Mouse (Mus musculus) spleen, postnatal 4 days (tissue): ENCODE data around the gene Acox3.

Experiments
- DNase-seq, 2 experiments: peaks; one replicate each; pipeline ENCODE4 v3.0.0; 2022; ENCODE audit warnings: low spot score in 2 of 2

Acox3 gene

GRCm38 (mm10) chr5:35610381-35610780 is 27.5 kb downstream of the Acox3 start:
- DNase-seq, result no peak

GRCm38 (mm10) chr5:35611170-35611569 is 28.3 kb downstream of the Acox3 start:
- DNase-seq, result no peak

DNA sequence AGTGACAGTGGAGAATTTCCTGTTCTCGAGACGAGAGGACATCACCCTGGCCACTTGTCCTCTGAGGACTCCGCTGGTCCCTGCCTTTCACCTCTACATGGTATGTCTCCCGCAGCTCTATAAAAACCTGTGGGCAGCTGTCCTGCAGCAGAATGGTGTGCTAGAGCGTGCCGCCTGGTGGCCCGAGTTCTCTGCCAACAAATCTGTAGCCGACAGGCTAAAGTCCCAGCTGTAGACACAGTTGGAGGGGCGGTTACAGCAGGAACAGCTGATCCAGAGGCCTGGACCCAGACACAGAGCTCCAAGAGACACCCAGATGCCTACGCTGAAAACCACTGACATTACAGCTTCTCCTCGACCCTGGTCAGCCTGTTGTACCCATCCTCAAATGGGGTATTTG is 29.1 kb downstream of the Acox3 start:
- DNase-seq, result no peak

DNA sequence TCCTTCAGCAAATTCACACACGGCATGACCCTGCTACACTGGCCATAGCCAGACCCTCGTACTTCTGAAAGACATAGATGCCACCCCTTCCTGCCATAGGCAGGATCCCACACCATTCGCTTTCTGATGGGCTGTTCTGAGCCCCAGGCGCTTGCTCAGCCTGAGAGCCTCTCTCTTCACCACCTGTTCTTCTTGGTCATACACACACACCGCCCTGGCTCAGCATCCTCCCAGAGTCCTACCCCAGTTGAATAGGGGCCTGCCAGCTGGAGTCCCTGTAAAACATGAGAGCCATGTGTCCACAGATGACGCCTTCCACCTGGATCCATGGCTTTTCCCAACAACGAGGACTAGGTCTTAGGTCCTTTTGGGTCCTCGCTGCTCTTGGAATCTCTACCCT is 29.9 kb downstream of the Acox3 start:
- no peak for DNase-seq

- no peak for DNase-seq
These were observed 34.1 kb downstream of the Acox3 start for GRCm38 (mm10) chr5:35616943-35617342.

GRCm38 (mm10) chr5:35621114-35621513 is 38.3 kb downstream of the Acox3 start:
- DNase-seq, result no peak

DNA sequence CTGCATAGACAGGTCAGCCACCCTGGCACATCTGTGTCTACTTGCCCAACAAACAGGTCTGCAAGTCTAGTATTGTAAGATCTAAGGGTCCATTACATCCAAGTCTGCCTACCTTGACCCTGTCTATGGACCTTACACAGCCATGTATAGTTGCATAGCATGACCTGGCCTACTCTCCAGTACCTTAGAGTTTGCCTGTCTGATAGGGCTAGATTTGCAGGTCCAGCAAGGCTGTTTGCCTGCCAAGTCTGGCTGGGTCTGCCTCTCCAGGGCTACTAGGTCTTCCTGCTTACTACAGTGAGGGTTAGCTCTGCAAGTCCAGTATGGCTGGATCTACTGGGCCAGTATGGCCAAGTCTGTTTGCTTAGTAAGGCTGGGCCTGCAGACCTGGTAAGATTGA is 41.0 kb downstream of the Acox3 start:
- no peak for DNase-seq

- no peak for DNase-seq
These were observed 42.0 kb downstream of the Acox3 start for GRCm38 (mm10) chr5:35624751-35625239.

GRCm38 (mm10) chr5:35626408-35626807 is 43.6 kb downstream of the Acox3 start:
- no peak for DNase-seq

- no peak for DNase-seq
These were observed 44.5 kb downstream of the Acox3 start for GRCm38 (mm10) chr5:35627307-35627840.

DNA sequence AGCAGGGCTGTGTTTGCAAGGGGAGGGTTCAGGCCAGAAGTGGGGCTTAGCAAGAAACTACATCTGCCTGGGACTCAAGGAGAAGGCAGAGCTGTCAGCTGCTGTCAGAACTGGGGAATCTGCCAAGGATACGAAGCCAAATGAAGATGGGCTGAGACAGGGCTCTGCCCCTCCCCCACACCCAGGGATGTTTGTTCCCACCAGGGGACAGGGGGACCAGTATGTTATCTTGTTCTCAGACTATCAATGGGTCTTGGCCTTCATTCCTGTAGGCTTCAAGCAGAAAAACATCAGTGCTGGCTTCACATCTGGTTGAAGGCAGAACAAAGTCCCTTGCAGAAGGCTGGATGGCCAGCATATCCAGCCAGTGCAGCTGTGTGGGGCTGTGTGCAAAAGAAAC is 45.8 kb downstream of the Acox3 start:
- DNase-seq, result no peak

DNA sequence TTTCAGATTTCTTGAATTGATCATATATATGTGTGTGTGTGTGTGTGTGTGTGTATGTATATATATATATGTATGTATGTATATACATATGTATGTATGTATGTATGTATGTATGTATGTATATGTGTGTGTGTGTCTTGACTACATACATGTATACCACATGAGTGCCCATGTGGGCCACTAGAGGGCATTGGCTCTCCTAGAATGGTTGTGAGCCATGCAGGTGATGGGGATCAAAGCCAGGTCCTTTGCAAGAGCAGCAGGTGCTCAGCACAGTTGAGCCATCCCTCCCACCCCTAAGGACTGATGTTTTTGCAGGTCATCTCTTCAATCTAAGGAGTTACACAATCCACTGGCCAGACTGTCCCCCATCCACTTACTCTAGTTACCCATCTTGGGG is 46.5 kb downstream of the Acox3 start:
- DNase-seq, result no peak

DNA sequence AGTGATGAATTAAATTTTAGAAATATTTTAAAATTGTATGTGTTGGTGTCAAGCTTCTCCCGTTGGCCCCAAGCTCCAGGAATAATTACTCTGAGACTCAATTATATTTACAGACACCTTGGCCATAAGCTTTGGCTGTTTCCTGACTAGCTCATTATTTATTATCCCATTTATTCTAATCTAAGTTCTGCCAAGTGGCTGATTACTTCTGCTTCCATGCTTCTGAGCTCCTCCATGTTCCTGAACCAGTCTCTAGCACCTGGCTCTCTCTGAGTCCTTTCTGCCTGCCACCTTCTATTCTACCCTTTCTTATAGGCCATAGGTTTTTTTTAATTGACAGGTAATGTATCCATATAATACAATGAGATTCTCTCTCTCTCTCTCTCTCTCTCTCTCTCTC is 47.9 kb downstream of the Acox3 start:
- DNase-seq, result no peak

DNA sequence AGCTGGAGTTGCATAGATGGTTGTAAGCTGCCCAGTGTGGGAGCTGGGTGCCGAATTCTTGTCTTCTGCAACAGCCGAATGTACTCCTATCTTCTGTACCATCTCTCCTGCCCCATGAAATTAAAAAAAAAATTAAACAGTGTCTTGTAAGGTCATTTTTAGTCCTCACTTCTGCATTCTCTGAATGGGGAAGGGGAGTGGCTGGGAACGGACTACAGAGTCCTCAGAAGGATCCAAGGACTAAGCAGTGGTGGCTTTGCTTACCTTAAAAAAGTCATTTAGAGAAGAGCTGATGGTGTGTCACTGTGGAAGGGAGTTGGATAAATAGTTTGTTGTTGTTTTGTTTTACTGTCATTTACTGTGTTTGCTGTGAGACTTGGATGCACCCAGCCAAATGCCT is 48.4 kb downstream of the Acox3 start:
- no peak for DNase-seq

DNA sequence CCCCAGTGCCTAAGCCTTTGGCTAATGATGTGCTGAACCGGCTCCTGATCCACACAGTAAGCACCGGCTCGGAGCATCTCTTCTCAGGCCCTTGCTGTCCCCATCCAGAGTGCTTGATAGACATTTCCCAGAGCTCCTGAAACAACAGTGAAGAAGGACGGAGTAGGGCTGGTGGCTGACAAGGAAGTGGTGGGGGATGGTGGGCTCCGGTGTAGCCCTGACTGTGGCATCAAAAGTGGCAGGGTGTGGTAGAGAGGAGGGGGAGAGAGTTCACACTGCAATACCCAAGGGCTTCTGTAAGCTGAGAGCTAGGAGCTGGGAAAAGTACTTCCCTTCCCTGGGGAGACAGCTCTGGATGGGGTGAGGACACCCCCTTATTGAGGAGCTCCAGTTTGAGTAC is 48.9 kb downstream of the Acox3 start:
- DNase-seq, result no peak

GRCm38 (mm10) chr5:35632841-35633240 is 50.0 kb downstream of the Acox3 start:
- DNase-seq, result no peak

GRCm38 (mm10) chr5:35636016-35636415 is 53.2 kb downstream of the Acox3 start:
- DNase-seq, result no peak

DNA sequence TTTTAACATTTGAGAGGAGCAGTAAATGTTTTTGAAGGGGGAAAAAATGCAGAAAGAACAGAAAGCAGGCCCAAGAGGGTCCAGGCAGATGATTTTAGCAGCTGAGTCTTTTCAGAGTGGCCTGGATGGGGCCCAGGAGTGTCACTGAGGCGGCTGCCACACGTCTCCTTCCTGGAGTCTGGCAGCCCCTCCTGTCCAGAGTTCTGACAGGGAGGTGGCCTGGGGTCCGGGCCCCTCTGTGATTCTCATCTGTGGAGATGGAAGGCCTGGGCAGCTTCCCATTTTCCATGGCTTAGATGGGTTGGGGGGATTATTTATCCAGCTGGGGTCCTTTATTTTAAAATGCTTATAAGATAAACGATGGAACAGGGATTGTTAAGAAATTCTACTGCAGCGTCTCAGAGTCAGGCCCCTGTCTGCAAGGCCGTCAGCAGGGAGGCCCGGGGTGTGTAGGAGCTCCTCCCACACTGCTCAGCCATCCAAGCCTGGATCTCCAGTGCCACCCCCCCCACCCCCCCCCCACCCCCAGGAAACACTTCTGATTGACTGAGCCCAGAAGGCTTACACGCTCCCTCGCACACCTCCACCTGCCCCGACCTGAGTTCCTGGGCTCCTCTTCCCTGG is 59.2 kb downstream of the Acox3 start:
- DNase-seq, result no peak

DNA sequence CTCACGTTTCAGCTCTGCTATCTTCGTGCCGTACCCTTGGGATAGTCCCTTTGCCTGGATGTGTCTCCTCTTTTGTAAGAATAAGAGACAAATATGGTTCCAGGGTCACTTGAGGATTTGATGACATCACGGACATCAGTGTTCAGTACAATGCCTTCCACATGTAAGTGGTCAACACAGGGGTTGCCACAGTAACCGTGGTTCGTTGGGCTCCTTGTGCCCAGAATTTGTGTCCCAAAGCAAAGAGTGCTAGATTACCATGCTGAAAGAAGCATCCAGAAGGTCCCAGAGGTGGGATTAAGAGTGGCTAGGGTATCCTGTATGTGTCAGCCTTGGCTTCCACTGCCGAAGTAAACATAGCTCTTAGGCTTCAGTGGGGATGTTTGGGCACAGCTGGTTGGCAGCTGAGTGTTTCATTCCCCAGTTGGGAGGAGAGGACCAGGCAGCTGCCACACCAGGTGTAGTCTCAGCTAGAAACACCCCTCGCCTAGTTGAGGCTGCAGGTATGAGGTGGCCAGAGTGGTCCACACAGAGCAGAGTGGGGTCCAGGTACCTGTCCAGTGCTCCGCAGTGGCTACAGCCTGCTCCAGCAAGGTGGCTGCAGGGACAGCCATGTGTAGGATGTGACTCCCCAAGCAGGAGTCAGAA is 60.7 kb downstream of the Acox3 start:
- DNase-seq, result no peak

DNA sequence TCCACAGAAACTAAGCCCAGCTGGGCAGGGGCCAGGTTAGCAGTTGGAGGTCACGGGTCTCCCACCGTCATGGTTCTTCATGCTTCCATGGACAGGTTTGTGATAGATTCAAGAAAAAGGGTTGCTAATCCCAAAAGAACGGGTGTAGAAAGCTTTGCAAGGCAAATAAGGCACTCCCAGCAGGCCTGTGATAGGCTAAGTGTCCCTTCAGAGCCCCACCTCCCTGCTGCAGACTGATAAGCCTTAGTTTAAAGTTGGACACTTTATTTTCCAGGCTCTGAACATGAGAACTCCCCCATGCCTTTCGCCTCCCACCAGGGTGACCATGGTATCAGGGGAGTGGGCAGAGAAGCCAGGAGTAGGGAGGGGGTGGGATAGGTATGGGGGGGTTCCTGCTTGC is 61.2 kb downstream of the Acox3 start:
- no peak for DNase-seq

- no peak for DNase-seq
These were observed 63.2 kb downstream of the Acox3 start for GRCm38 (mm10) chr5:35645938-35646493.

GRCm38 (mm10) chr5:35646927-35647326 is 64.1 kb downstream of the Acox3 start:
- no peak for DNase-seq

DNA sequence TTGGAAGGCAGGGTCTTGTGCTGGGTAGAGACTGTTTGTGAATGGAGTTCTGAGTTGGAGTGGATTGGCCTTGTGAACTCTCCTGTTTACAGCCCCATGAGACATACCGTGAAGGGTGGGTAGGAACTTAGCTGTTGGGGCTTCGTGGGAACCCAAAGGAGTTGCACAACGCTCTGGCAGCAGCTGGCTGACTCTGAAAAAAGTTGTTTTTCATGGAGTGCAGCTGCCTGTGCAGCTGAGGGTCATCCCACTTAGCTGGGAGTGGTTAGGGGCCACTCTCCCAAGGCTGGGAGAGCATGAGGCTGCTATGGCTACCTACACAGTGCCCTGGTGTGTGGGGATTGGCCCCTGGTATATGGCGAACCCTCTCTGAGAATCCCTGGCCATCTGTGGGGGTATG is 64.7 kb downstream of the Acox3 start:
- DNase-seq, result no peak
